Mouse (Mus musculus): ENCODE data around the gene Sema3c.
"Not testable (repeated sequence)": the region's sequence is repeated elsewhere in the genome, so short reads cannot be mapped to it uniquely, and the experiment has no call there.

Sema3c gene

DNA sequence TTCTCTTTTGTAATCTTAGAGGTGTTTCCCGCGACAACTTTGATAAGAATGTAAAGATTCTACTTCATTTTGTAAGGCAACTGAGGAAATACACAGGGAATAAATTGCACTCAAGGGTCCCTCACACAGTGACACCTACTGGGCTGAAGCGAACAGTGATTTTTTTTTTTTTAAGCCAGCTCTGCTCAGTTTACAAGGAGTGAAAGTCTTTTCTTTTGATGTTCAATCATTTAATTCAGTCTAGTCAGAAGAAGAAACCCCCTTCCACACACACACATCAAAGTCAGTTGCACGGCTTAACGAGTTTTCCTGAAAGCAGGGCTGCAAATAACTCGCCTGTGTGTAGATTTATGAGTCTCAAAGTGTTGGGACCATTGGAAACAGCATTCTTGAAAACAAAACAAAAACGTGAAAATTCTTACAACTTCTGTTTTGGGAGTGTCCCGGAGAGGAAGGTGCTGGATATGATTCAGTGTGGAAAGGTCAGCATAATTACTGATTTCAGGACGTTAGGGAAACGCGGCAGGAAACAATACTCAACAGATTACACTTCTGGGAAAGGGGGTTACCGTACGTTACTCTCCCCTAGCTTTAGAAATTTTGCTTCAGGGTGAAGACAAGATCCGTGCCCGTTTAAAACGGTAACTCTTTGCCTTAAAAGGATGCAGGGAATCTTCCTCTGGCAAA is at the start of gene Sema3c:
Gene Sema3c (plus strand): TSS at position 588 of the 687 bp plus-strand sequence.
- no peak for DNase-seq (ENCODE audit: low spot score in 2 of 2)

DNA sequence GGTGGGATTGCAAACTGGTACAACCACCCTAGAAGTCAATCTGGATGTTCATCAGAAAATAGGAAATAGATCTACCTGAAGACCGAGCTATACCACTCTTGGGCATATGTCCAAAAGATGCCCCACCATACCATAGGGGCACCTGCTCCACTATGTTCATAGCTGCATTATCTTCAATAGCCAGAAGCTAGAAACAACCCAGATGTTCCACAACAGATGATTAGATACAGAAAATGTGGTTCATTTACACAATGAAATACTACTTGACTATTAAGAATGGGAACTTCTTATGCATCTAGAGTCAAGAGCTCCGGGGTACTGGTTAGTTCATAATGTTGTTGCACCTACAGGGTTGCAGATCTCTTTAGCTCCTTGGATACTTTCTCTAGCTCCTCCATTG is 42.9 kb upstream of the Sema3c start:
- not testable (repeated sequence) for DNase-seq (ENCODE audit: low spot score in 2 of 2)

DNA sequence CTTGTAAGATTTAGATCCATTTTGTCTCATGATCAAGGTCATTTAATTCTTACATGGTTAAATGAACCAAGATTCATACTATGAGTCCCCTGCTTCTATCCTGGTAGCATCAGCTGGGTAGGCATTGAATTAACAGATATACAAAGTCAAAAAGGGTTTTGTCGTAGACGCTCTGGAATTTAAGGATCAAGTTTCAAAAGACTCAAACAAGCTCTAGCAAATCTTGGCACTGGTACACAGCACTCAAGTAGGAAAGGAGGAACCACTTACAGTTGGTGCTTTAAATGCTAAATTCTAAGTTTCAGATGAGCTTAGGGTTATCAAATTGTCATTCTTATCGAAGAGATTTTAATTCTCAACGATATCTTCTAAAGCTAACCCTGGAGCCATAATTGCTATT is 30.9 kb upstream of the Sema3c start:
- no peak for DNase-seq (ENCODE audit: low spot score in 2 of 2)

DNA sequence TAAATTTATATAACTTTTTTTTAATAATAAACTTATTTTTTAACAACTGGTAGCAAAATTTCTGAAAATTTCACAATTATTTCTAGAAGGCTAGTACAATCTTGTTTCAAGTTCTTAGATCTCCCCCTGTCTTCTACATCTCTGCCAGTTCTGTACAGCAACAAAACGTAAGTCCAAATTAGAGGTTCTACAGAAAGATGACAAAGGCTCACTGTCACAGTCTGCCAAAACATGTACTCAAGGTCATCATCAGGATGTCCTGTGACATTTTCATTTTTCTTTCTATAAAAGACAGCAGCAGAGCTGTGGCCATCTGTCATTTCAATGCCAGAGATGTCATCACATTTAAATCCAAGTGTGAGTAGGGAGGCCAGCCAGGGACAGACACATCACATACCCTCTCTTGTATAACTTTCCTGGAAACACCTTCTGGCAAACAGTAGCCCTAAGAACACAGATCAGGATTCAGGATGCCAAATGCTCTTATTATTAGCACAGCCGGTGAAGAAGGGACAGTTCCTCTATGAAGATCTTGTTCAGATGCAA is 29.1 kb upstream of the Sema3c start:
- no peak for DNase-seq (ENCODE audit: low spot score in 2 of 2)

DNA sequence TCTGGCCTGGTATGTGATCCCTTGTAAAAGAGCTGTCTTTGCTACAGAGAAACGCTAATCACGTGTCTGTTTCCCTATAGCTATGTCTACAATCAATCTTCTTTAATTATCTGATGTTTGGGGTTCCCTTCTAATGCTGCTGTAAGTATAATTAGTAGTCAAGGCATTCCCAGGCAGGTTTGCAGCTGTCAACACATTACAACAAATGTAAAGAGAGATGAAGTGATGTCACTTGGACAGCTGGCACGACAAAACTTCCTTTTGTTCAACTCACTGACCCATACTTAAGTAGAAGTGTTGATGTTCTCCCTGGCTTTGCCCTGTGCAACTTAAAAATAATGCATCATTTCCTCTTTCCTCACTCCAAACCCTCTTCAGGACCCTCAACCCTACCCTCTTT is 22.4 kb upstream of the Sema3c start:
- no peak for DNase-seq (ENCODE audit: low spot score in 2 of 2)

DNA sequence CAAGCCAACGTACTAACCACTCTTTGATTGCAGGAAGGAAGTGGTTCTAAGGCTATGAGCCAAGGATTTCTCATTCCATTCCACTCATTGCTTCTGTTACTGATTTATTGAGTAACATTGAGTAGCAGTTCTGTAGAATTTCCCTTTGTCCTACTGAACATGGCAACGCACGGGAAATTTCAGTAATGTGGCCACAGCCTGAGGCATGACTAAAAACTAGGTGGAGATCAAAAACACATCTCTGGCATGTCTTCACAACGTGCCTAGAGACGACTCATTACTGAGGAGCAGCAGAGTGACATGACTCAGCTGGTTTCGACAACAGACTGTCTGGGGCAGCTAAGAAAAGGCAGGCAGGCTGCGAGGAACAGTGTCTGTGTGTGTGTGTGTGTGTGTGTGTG is 18.0 kb upstream of the Sema3c start:
- DNase-seq (ENCODE audit: low spot score in 2 of 2), result no peak

DNA sequence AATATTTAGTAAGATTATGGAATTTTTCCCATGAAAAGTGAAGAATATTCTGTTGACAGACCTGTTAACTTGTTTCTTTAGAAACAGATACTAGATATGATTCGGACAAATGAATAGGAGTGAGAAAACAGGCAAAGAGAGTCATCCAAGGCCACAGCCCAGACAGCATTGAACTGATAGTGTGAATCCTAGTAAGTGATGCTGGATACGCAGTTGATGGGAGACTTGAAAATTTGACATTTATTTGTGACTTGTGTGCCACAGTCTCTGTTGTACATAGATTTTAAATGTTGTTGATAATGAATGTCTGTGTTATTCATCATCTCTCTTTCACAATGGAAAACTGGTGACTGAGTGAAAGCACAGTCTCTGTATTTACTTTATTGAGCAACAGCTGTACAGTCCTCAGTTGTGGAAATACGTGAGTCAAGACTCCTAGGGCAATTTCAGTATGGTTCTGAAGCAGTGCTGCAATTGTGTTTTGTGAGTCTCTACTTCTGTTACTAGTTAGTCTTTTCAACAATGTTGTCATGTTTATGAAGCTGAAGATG is 17.3 kb upstream of the Sema3c start:
- no peak for DNase-seq (ENCODE audit: low spot score in 2 of 2)

DNA sequence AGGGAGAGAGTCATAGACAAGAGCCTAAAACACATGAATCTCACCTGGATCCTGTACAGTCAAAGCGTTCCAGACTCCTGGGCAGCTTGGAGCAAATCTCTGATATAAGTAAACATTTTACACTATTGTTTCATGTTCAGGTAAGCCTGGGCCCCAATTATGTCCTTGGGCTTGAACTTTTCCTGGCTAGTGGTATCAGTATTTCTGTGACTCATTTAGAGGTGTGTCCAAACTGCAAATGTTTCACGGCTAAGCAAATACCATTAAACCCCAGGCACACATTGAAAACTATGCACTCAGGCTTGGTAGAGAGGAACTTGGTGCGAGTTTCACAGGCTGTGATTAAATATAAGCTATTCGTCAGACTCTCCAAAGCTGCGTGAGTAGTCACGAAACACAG is 2.5 kb upstream of the Sema3c start:
- no peak for DNase-seq (ENCODE audit: low spot score in 2 of 2)

DNA sequence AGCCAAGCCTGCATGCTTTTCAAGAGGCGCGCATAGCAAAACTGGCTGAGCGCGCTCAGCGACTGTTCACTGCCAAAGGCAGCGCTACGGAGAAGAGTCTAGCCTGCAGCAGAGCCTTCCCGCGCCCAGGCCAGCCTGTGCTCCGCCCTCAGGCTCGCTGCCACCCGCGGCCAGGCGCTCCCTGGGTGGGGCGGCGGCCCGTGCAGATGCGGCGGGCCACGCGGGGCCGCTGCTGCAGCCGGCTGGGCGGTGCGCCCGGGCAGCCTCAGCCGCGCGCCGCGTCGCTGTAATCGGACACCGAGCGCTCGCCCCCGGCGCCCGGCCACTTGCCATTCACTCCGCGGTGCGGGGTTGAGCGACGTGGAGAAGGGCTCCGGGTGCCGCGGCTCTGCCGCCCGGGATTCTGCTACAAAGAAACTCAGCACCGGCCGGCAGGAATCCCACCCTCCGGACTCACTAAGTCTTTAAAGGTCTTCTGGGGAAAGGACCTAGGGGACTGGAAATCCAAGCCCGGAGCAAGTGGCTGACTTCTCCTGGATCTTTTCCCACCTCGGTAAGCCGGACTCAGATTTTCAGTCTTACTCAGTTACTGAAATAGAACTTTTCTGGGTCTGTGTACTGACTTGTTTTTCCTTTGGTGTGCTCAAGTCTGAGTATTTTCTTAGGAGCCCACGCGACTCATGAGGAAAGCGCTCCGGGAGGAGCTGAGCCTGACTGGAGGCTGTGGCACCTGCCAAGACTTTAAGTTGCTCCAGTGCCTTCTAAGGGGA is 517 bp downstream of the Sema3c start:
- peak in 1 of 2 experiments; percentile 8 for DNase-seq (ENCODE audit: low spot score in 2 of 2)

DNA sequence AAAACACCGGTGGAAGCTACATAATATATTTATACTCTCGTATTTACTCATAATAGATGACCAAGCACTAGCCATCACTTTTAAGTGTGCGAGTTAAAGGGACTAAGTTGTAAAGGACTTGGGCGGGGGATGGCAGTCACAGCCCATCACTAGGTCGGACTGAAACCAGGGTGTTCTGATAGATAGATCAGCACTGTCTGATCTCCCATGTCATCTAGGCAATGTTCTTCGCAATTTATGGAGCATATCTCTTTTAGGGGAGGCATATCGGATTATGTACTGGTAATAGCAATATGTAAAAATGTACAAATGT is 1.1 kb downstream of the Sema3c start:
- DNase-seq (ENCODE audit: low spot score in 2 of 2), result no peak

DNA sequence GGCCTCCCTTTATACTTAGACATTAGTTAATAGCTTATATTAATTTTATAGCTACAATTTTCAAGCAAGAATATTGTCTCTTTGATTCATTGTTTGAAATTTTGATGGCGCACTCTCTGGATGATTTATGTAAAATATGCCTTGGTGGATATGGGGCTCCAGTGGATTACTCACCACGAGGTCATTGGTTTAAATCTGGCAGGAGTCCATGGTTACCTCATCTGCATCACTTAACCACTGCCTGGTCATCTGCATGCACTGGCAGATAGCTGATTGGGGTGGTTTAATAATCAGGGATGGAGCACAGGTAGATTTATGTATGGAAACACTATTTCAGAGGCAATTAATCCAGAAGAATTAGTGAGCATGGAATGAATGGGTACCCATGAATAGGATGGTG is 2.0 kb downstream of the Sema3c start:
- no peak for DNase-seq (ENCODE audit: low spot score in 2 of 2)

DNA sequence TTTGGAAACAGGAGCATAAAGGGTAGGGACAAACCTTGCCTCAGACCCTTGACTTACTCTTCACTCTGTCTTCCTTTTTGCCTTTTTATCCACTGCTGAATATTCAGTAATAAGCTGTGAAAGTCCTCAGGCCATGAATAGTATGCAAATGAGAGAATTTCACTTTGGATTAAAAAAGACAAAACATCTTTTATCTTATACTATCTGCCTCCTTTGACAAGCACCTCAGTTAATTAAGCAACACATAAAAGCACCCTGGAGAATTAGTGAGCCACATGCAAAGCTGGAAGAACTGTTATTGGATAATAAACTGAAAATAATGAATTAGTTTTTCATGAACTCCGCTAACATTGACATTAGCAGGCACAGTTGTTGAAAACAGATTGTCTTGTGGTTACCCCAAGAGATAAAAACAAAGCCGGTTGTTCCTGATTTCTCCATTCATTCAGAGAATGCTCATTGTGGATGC is 8.0 kb downstream of the Sema3c start:
- DNase-seq (ENCODE audit: low spot score in 2 of 2), result no peak

DNA sequence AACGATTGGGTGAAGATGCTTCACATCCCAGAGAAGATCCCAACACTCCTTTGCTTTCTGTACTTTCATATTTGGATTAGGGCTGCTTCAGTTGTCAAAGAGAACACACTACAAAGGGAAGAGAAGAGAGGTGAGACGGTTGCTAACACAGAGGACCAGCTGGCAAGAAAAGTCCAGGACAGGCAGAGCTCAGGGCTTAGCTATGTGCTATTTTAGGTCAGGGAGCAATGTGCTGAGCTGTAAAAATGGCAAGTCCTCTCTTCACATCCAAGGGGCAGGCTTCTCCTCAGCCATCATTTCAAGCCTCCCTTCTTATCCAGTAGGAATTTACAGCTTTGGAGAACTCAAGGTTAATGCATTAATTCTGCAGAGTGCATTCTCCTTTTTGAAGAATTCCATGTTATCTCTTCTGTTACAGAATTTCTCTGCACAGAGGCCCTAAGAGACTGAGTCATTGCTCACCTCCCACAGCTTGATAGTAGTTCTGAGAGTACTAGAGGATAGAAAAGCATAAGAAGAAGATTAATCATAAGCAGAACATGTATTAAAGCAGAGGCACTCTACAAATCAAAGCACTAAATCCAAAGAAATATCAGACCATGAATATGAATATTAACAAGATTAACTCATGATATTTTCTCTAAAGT is 10.3 kb downstream of the Sema3c start:
- no peak for DNase-seq (ENCODE audit: low spot score in 2 of 2)

DNA sequence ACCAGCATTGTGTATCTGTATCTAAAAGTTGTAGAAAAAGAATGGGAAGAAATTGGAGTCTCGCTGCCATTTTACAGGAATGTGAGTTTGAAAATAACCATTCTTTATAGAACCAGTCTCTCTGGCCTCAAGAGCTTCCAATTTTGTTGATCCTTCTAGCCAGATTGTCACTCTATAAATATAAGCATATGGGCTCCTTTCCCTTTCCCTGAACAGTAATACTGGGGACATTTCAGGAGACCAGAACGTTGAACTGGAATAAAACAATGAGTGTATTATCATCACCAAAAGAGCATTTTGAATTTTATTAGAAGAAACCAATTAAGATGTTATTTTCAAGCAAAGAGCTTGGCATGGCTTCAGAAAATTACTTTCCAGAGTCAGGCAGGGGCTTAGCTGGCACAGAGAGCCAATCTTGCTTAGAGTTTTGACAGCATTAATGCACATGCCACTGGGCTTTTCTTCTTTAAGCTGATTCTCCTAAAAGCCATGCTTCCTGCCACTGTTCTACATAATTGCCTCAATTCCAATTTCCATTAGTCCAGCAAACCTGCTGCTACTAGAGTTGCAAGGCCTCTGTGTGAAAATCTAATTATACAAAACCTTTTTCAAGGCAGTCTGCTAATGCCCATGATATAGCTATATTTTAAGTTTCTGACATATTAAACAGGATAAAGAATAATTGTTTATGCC is 12.6 kb downstream of the Sema3c start:
- DNase-seq (ENCODE audit: low spot score in 2 of 2), result no peak

DNA sequence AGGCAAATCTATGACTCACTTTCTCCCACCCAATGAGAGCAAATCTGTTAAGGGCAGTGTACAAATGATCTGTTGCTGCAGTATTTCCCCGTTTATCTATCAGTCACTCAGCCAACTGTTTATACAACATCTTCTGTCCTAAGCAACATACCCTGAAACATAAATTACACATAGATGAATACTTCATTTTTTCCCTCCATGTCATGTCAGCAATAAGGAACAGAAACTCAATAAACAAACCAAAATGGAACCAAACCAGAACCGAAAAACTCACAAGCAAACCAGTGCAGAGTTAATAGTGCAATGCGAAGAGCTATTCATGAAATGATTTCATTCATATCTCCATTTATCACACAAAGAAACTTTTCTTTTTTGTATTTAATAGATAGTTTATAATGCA is 17.8 kb downstream of the Sema3c start:
- DNase-seq (ENCODE audit: low spot score in 2 of 2), result no peak

DNA sequence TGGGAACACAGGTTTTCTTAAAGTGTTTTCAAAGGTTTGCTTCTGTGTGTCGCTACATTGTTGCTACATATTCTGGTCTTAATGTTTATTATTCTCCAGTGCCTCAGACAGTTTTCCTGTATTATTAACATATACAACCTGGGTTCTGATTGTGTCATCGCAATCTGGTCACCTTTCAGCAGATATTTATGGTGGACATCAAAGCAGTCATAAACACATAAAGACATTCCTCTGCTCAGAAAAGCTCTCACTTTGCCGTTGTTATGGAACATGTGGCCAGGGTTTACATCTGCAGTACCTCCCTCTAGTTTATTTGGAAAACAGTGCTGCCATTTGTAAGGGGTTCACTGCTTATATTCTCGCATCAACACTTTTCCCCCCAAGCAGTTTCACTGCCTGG is 27.6 kb downstream of the Sema3c start:
- no peak for DNase-seq (ENCODE audit: low spot score in 2 of 2)

DNA sequence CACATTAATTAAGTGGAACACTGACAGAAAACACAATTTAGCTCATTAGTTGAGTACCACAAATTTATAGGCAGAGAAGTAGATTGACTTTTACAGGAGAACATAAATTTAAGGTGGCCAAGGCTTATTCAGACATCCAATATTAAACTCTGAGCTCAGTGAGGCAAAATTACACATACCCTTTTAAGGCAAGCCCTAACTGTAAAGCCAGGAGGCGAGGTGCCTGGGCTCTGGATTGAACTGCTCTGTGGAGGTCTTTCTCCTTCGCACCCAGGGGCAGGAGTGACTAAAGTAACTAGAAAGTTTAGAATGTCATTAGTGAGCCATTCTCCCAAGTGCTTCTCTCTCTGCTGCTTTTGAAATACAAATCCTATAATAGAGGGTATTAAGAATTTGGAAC is 46.5 kb downstream of the Sema3c start:
- no peak for DNase-seq (ENCODE audit: low spot score in 2 of 2)

DNA sequence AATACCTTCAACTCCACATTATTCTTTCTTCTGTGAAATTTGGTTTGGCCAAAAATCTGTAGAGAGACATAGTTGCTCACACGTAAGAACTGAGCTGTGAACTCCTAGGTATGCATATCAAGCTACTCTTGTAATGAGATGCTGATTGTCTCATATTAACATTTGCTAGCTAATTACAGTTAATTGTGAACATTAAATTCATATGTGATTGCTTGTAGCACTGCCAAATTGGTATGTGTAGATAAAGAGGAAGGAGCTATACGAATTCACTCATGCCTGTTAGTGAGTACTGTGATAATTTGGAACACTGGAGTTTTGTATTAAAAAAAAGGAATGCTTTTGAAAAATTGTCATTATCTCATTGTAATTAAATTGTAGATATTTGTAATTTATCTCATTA is 48.5 kb downstream of the Sema3c start:
- no peak for DNase-seq (ENCODE audit: low spot score in 2 of 2)

DNA sequence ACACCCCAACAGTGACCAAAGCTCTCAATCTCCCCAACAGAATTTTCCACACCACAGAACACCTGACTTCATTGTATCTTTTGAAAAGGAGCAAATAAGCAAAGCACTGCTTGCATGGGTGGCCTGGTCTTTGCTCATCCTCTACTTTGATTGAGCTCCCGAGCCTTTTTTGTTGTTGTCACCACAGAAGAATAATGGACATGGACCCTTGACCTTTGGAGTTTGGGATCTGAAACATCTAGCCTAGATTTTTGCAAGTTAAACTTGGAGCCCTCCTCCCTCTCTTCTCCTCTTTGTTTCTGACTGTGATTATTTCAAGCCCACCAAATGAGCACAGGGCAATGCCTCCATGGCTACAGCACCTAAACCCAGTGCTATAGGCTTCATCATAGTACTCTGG is 54.5 kb downstream of the Sema3c start:
- no peak for DNase-seq (ENCODE audit: low spot score in 2 of 2)

DNA sequence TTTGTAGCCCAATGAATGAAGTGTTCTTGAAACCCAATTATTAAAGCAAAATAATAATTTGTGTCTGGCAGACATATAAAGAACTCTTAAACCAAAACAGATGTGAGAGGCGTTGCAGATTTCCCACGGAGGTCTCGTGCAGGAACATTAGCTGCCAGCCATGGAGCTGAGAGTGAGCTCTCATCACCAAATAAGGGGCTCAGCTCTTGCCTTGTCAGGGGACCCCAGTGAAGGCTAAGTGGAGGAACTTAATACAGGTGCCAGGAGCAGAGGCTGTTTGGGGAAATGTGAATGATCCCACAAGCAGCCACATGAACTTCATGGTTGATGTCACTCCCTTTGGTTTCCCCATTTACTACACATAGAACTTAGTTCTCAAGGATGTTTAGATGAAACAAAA is 55.5 kb downstream of the Sema3c start:
- no peak for DNase-seq (ENCODE audit: low spot score in 2 of 2)

DNA sequence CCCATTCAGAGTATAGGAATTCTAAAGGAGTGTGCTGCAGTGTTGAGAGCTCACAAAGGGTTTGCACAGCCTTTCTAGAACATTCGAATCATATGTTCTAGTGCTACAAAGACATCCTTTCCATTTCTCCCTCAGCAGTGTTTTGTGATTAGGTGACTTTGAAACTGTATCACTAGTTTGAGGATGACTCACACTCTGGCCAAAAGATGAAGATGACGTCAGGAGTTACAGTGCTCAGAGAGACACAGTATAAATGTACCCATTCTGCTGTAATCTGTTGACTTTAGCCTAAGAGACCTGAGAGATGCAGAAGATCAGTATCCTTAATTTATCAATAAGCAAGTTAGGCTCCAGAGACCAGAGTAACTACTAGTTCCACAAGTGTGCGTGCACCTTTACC is 65.4 kb downstream of the Sema3c start:
- DNase-seq (ENCODE audit: low spot score in 2 of 2), result no peak

DNA sequence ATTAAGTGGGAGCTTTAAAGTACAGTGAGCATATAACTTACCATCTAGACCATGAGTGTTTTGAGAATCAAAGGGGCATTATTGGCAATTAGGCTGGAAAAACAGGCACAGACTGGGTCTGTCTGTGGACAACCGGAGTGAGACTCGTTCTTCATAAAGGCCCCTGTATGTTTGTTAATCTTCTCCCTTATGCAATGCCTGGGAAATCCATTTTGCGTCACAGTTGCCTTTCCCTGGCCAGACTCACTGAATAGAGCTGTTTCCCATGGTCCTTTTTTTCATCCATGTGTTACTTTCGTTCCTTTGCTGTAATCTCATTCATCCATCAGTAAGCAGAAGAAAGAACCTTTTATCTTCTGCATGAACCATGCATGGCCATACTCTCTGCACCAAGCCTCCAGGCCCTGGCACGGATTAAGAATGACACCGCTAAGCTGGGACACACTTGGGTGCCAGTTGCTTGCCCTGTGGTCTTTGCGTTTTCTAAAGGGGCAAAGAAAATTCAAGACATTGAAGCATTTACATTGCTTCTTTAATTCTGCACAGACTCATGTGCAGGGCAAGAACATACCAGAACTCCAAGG is 73.7 kb downstream of the Sema3c start:
- DNase-seq (ENCODE audit: low spot score in 2 of 2), result no peak

Measured in spleen, postnatal 14 days (tissue).